Mouse (Mus musculus) erythroblast, adult 5-6 weeks (primary cell): ENCODE results near the gene Zfp978. TPM values are rescaled to one million over a fixed set of nuclear protein-coding genes. Genes with fewer than 3 reads are reported as not detected.
"Not testable (repeated sequence)": the region's sequence is repeated elsewhere in the genome, so short reads cannot be mapped to it uniquely, and the experiment has no call there.

Experiments used
- ATAC-seq: replicated peaks from 2 replicates; pipeline ENCODE4 v1.8.0; 2016; ENCODE audit warnings: moderate number of reproducible peaks, mild to moderate bottlenecking, moderate TSS enrichment, inconsistent platforms; ENCODE audit not compliant: poor library complexity, low FRiP score, severe bottlenecking
- total RNA-seq, 2 experiments: library from RNA; stranded (forward) in 1 of 2; stranded (reverse) in 1 of 2; fragments of 150-400 nt in 1 of 2; fragments of 200-764, 138-1000 nt in 1 of 2; gene quantifications; 2 replicates each; pipeline versions ENCODE4 v1.2.3 to v1.2.4; 2015 to 2017; ENCODE audit warnings: low replicate concordance in 2 of 2

Gene Zfp978
- total RNA-seq, 2 experiments from 2014 or later: not detected

DNA sequence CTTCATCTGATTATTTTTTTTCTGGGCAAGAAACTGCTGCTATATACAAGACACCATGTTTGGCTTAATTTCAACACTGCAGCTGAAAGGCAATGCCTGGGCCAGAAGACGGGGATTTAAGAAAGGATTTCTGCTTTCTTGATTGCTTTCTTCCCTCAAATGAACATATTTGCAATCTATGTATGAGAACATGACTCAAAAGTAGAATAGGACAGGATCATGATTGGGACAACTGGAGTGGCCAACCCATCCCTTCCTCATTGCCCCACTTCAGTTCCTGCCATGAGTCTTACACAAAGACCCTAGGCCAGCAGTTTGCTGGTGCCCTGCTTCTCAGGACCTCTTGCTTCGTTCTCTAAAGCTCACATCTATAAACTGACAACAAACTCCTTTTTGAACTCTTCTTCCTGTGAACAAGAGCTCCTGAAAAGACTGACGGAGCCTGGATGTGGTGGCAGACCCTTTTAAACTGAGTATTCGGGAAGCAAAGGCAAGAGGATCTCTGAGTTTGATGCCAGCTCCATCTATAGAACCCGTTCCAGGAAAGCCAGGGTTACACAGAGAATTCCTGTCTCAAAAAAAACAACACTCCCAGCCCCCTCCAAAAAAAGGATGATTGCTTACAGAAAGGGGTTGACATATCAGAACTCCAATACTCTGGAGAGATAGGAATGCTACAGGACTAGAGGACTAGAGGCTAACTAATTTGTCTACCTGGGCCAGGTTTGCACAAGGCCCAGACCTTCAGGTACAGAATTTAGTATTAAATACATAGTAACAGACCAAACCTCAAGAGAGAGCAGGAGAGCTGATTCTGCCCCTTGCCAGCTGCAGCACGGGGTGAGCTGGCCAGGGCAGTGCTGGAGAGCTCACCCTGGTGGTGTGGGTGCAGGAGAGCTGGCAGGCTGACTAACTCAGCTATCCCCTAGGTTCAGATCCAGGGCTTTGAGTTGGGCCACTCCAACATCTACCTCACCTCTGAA, 43.1 kb downstream of the Zfp978 start:
- peak; percentile 43 for ATAC-seq

DNA sequence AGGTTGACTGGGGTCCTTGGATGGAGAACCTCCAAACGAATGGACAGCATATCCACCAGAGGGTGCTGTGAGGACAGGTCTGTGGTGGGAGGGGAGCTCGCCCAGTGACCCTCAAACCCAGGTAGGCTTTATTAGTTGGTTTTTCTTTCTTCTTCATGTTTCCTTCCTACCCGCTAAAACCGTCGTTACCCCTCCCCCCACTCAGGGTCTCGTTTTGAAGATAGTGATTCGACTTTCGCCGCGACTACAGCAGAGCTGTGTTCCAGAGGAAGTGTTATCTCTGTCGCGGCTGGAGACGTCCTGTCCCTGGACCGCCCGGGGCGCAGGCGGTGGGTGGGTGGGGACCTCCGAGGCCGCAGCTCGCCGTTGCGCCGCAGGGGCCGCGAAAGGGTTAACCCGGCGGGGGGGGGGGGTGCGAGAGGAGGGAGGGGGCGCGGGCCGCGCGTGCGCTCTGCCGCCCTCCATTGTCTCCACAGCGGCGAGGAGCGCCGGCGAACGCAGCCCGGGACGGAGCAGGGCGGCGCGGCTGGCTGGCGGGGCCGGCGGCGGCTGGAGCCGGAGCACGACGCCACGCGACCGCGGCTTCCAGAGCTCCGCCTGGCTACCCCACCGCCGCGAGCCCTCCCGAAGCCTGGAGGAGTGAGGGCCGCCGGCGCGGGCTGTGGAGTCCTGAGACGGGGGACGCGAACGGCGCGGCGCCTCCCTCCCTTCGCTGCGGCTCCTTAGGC, 45.8 kb downstream of the Zfp978 start:
- no peak for ATAC-seq

DNA sequence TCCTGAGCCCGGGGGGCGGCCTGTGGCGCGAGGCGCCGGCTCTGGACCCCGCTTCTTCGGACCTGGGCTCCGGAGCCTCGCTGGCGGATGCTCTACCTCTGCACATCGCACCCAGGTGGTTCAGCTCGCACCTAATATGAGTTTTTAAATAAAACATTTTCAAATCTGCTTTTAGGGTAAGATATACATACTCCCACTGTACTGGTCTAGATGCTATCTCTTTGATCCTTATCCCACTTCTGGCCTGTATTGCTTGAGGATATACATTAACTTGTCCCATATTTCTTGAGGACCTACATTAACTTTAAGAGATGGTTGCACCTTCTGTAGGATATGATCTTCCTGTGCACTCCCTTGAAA, 46.3 kb downstream of the Zfp978 start:
- ATAC-seq: no peak

DNA sequence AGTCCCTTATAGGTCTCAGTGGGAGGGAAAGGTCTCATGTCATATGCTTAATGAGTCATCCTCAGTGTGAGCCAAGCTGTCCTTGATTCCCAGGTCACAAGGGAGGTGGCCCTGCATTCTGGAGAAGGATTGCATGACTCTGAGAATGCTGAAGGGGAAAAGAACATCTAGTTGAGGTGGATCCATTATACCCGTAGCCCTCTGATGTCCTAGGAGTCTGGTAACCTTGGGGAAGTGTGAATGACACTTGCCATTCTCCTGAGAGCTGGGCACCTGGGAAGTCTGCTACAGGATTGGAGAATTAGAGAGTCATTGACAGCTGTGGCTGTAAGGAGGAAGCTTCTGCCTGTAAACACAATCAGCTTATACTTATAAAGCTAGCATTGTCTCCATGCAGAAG, 55.3 kb downstream of the Zfp978 start:
- ATAC-seq: 0 out of 2 replicates have a peak, but pooled peaks have one; percentile 21

DNA sequence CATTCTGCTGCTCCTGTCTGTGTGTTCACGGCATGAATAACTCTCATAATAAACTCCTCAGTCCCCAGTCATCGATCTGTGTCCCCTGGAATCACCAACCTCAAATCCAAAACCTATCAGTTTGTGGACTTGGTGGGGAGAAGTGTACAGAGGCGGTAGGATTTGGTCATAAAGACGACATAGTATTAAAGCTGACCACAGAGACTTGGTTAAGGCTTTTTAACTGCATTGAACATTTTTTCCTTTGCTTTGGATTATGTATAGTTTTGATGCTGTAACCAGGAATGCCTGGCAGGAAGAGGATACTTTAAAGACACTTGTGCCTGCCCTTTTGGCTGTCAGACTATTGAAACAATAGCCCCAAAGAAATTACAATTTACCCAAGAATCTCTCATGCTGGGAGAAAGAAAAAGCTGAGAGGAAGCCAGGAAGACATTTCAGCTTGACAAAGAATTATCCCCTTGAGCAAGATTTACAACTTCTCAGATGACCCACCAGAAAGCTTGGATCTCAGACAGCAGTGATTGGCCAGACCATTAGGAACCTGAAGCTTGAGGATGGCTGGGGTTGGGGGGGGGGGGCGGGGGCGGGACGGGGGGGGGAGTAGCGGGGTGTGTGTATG, 56.2 kb downstream of the Zfp978 start:
- no peak for ATAC-seq

DNA sequence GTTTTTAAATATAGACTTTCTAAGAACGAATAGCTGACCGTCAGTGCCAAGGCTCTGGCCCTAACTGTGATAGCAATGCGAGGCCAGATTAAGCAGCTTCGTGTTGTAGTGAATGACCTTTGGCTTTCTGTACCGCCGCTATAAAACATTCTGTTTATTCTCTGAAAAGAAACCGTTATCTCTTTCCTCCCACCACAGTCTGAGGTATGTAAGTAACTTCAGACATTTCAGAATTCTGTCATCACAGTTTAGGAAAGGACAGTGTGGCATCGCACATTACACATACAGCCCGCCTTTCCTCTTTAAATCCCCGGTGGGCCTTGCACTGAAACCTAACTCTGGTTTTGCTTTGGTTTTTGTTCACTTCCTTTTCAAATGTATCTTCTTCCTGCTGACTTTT, 56.8 kb downstream of the Zfp978 start:
- ATAC-seq: no peak

DNA sequence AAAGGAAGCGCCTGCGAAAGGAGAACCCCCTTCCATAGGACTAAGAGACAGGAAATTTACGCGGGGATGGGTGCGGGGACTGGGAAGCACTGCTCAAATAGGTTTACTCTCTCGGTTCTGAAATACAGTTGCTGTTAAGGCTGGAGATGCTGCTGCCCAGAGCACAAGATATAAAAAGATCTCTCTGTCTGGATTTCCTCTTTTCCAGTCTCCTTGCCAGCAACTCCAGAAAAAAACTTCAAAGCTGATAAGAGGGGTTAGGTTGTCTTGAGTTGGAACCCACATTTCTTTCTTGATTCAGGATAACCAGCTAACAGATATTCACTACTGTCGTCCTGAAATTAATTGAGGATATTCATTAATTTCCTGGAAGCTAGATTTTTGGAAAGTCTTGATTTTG, 57.2 kb downstream of the Zfp978 start:
- not testable (repeated sequence) for ATAC-seq

DNA sequence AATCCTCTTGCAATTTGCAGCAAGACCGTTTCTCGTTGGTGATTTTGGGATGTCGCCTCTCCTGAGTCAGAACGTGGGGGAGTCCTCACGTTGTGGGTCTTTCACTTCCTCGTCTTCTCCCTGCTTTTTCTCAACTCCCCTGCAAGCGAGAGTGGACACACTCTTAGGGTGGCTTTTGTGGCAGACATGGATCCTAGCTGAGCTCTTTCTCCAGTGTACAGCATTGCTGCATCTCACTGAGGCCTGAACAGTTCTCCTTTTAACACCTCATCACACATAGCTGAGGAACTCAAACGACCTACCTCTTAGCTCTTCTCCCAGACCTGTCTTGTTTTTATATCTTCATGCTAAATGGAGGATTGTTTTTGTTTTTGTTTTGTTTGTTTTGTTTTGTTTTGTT, 58.1 kb downstream of the Zfp978 start:
- not testable (repeated sequence) for ATAC-seq

DNA sequence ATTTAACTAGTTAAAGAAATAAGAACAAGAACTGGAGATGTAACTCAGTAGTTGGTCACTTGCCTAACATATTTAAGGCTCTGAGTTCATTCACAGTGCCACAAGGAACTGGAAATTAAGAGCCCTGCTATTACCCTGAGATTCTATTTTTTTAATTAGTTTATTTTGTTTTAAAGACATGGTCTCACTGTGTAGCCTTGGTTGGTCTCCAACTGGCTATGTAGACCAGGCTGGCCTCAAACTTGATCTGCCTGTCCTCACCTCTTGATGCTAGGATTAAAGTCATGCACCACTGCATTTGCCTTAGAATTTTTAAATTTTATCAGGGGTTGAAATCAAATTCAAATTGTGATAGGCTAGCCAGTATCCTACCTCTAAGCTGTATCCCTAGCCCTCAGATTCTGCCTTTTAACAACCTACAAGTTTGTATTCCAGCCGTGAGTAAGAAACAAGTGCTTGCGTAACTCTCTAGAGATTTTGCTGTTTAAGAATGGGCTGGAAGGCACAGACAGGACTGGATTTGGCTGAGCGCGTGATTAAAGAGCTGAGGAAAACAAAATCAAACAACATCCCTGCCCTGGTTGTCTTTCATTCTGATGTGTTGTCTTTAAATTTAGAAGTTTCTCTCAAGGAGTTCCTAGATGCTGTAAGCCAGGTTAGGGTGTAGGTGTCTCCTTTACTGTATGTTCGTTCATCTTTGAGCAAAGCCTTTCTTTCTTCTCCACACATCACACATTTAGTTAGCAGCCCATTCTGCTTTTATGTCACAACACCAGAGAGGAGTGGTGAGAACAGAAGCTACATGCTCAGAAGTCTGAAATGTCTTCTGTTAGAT, 58.9 kb downstream of the Zfp978 start:
- not testable (repeated sequence) for ATAC-seq

DNA sequence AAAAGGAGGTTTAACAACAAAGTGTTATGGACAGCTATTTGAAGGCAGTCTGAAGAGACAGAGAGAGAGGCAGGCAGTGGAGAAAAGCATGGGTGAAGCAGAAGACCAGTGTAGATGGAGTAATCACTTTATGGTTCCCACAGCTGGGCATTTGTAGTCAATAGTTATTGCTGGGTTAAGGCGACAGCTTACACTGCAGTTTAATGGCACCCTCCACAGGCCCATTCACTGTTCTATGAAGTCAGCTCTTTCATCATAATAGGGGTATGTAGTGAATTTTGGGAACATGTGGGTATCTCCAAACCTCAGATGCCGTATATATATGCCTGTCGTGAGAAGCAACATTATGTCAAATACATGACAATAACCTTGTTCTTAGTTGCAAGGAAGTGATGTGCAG, 59.7 kb downstream of the Zfp978 start:
- ATAC-seq: no peak

DNA sequence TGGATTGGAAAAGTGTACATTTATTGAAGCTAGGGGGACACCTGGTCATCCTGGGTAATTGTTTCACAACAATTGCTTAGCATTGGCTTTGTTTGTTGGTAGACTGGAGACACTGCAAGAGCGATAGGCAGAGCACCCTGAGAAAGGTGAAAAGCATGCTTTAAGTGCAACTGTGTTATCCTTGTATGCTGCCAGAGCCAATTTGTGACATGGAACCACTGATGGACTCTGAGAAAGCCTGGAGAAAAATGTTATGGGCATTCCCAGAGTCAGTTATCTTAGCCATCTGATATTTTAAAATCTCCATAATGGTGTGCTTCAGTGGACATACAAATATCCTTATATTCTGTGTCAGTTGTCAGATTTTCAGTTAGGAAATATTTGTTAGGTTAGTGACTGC, 60.2 kb downstream of the Zfp978 start:
- not testable (repeated sequence) for ATAC-seq

DNA sequence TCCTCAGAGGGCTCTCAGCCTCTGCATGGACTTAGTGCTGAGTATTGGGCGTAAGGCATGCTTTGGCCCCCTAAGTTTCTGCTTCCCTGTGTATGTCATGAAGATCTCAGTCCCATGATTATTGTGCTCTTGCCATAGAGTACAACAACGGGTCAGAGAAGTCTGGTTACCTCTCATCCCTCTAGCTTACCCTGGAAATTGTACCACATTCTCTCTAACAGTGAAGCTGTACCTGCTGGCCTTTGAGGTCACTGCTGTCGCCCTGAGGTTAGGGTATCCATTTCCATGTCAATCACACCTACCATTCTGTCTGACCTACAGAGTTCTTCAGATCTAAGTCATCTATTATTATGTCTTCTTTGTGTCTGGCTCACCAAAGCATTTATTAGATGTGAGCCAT, 62.0 kb downstream of the Zfp978 start:
- ATAC-seq: 0 out of 2 replicates have a peak, but pooled peaks have one; percentile 19

DNA sequence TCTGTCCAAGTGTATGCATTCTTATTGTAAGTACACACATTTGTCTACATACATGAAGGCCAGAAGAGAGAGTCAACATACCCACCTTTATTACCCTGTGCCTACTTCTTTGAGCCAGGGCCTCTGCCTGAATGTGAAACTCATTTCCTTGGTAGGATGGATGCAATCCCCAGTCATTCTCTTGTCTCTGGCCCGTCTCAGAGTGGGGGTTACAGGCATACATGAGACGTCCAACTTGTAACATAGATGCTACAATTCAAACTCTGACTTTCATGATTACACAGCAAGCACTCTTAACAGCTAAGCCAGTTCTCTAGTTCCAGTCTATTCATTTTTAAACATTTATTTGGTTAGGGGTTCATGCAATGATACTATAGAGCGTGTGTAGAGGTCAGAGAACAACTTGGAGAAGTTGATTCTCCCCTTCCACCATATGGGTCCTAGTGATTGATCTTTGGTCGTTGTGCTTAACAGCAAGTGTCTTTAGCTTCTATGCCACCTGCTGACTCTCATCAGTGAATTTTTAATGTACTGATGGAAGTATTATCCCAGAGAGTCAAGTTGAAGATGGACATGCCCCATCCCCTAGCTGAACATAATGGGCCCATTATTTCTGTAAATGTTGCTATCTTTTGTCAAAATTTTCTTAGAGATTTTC, 62.7 kb downstream of the Zfp978 start:
- no peak for ATAC-seq

DNA sequence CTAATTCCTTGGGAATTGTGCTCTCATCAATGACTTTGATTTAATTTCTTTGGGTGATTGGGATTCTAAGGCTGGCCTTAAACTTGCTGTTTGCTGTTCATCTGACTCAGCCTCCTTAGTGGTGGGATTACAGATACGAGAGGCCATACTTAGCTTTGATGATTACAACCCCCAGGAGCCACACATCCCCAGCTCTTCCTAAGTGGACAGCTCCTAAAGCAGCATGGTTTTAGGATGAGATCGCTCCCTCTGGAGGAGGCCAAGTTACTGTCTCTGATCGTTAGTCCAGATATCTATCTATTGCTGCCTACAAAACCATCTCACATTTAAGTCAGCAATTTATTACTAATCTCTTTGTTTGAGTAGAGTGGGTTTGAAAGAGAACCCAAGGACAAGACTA, 63.3 kb downstream of the Zfp978 start:
- ATAC-seq: not testable (repeated sequence)

DNA sequence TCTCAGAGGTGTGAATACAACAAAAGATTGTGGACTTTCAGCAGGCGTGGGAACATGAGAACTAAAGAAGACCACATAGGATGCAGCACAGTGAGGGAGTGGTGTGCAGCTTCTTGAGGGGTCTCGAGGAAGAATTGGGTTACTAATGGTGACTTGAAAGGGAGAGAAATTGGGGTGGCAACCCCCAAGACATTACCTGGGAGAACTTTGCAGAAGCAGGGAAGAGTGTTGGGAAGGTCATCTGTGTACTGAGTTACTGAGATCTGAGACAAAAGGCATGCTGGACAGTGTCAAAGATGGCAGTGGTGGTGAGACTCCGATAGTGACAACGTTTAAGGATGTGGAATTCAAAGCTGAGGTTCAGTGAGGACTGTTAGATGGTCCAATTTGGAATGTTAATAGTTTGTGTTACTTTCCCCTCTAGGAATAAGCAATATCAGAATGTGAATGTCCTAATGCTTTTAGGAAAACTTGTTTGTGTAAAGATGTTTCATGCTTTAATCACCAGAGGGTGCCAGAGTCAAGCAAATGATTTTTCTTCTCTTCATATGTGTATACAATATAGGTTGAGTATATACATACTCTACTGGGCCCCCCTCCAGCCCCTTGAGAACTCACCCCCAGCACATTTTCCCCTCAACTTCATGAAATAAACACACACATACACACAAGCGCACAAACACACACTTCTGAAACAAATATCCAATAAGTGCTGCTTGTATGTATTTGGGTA, 64.7 kb downstream of the Zfp978 start:
- ATAC-seq: not testable (repeated sequence)

DNA sequence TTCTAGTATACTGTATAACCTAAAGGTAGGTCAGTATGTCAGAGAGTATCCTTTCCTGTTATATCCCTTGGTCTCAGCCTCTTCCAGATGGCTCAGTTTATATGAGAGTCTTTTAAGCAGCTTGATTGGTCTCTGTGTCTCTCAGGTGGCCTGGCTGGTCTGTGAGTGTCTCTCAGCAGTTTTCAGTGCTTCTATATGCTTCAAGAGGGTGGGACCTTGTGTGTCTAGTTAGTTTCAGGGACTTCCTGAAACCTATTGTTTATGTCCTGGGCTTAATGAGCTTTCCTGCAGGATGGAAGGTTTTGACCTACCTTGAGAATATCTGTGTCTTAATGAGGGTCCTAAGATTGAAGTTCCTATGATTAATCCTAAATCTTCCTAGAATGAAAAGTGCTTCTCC, 69.5 kb downstream of the Zfp978 start:
- no peak for ATAC-seq

DNA sequence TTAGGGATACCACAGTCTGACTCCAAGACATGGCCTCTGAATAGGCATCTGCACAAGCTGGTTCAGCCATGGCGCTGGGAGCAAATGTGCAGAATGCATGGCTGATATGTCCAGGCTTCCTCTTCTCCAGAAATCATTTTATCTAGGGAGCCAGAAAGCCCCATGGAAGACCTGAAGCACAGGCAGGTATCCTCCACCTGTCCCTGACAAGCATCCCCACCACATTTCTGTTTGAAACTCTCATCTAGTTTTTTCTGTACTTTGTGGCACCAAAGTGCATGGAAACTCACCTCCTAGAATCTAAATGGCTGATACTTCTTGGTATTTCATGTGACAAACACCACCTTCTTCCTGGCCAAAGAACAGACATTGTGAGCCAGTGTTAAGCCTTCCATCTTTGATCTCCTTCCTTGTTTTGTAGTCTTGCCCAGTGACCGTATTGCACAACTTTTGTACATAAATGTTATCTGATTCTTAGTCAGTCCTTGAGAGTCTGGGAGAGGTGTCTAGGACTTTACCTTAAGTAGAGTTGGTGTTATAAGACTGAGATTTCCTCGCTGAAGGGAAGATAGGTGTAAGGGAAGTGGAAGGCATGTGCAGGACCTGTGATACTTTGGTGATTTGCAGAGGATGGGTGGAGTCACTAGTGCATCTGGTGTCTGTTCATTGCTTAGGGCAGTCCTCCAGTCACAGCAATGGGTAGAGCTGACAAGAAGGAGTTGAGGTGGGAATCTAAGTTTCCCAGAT, 70.8 kb downstream of the Zfp978 start:
- ATAC-seq: peak; percentile 43; the same call in 1 of the 2 replicates

DNA sequence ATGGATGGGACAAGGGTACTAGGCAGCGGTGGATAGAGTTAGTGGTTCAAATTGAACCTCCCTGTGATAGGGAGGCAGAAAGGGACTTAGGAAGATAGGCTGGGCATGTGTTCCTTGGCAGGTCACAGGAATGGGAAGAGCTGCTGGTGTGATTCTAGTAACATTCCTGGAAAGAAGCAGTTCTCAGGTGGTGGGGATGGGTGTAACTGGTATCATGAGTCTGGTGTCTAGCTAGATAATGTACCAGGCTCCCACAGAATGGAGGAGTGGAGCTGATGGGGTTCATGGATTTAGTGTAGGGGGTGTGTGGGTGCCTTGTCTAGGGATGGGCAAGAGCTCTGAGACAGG, 71.3 kb downstream of the Zfp978 start:
- ATAC-seq: 0 out of 2 replicates have a peak, but pooled peaks have one; percentile 6
